Mouse (Mus musculus): Measurements from ENCODE around the gene Spata31d1b. TPM values are rescaled to one million over a fixed set of nuclear protein-coding genes. Genes with fewer than 3 reads are reported as not detected.
"Not testable (repeated sequence)": the region's sequence is repeated elsewhere in the genome, so short reads cannot be mapped to it uniquely, and the experiment has no call there.

The Spata31d1b gene
- polyA plus RNA-seq, 1 experiment from 2014 or later: not detected

DNA sequence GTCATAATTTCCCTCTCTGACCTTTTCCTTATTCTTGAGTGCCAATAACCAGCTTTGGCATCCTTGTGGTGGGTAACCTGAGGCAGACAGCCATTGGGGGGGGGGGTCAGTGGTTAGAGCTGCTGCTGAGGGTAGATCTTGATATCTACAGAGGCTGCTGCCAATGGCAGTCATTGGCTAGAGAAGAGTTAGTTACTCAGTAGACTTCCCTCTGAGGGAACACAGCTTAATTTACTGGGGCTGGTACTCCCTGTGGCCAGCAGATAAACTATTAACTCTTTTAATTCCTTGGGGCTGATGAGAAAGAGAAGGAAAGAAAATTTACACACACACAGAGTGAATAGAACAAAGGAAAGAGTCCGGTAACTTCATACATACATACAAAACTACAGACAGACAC, 7.4 kb downstream of the Spata31d1b start:
- no peaks in the 10 kb centered on the region for H3K79me2 ChIP-seq (ENCODE audit: inconsistent target)
- WGBS (ENCODE audit: missing documents): 78% methylated on average over 1 of the region's 1 CpGs

GRCm38 (mm10) chr13:59722089-59722488, 10.0 kb downstream of the Spata31d1b start:
- H3K36me3 ChIP-seq (ENCODE audit: inconsistent target); H3K27ac ChIP-seq; H3K79me2 ChIP-seq (ENCODE audit: inconsistent target); H3K4me3 ChIP-seq (ENCODE audit: inconsistent target): not testable (repeated sequence)
- WGBS (ENCODE audit: missing documents): 73% methylated on average over 1 of the region's 1 CpGs

More for the DNA sequence above, 7.4 kb downstream of the Spata31d1b start:
- Histone ChIP-seq H3K4me3 (ENCODE audit: inconsistent target) (no peak overlapping the region), H3K36me3 (ENCODE audit: inconsistent target) (no peaks in the 10 kb centered on the region), H3K27ac (no peak overlapping the region)

DNA sequence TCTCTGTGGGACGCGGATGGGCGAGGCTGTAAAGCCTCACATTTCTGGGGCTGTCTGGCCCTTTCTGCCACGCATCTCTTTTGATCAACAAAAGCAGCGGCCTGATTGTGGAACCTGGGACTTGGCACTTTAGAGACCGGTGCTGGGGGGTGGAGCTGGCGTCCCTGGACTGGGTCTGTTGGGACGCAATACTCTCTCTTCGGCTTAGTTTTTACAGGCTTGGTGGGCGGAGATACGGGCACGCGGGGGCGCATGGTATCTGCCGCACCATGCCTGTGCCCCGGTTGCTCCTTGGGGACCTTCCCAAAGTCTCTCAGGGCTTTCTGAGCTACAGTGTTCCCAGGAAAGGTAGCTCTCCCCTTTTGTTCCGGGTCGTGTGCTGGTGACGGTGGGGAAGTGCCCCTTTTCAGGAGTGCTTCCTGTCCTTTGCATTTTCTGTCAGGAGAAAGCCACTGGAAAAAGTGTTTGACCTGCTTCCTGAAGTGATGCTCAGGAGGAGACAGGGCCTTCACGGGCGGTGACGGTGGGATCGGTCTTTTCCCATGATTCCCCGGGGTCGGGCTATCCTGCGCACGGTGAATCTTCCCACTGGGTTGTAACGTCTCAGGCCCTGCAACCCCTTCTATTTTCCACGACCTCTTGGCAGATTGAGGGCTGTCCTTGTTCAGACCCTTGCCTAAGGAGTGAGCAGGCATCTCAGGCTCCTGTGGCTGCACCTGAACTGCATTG, 14.2 kb downstream of the Spata31d1b start:
- Histone ChIP-seq H3K27ac (no peak overlapping the region), H3K4me3 (ENCODE audit: inconsistent target) (no peak overlapping the region), H3K36me3 (ENCODE audit: inconsistent target) (no peaks in the 10 kb centered on the region), H3K79me2 (ENCODE audit: inconsistent target) (no peaks in the 10 kb centered on the region)
- WGBS (ENCODE audit: missing documents): 54% methylated on average over 29 of the region's 29 CpGs

- no peaks in the 10 kb centered on the region for H3K79me2 ChIP-seq (ENCODE audit: inconsistent target)
- no peaks in the 10 kb centered on the region for H3K36me3 ChIP-seq (ENCODE audit: inconsistent target)
- no peak overlapping the region for H3K27ac ChIP-seq
- no peak overlapping the region for H3K4me3 ChIP-seq (ENCODE audit: inconsistent target)
- 27% methylated on average over 7 of the region's 7 CpGs for WGBS (ENCODE audit: missing documents)
Measured at GRCm38 (mm10) chr13:59728378-59729093, 16.5 kb downstream of the Spata31d1b start.

DNA sequence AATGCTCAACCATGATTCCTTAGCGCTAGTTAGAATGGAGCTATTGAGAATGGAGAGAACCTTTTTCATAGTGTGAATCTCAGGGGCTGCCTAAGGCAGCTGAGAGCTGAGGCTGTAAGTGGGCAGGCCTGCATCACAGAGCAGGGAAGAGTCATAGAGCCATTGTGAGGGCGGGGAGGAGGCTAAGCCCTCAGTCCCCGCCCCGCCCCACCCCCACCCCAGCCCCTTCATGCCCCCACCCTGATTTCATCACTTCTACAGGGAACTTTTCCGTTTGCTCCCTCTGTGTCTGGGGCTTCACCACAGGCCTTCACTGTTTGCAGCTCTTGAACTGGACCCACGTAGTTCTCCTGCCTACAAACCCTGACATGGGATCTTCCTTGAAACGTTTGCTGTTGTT, 19.6 kb downstream of the Spata31d1b start, which contains the start of gene Spata31d1d:
TSS of gene Spata31d1d (minus strand) at position 101 of the 400 bp plus-strand sequence.
- H3K27ac ChIP-seq: no peak within 1 kb of the TSS
- 73% methylated on average over 4 of the region's 7 CpGs for WGBS (ENCODE audit: missing documents)

GRCm38 (mm10) chr13:59733936-59734335, 21.9 kb downstream of the Spata31d1b start:
- 100% methylated on average over 2 of the region's 4 CpGs for WGBS (ENCODE audit: missing documents)
- Histone ChIP-seq H3K79me2 (ENCODE audit: inconsistent target) (no peaks in the 10 kb centered on the region), H3K36me3 (ENCODE audit: inconsistent target) (no peaks in the 10 kb centered on the region), H3K4me3 (ENCODE audit: inconsistent target) (no peak overlapping the region), H3K27ac (no peak overlapping the region)

More for the DNA sequence above, 19.6 kb downstream of the Spata31d1b start, which contains the start of gene Spata31d1d:
- no peaks in the 10 kb centered on the region for H3K79me2 ChIP-seq (ENCODE audit: inconsistent target)
- H3K4me3 ChIP-seq (ENCODE audit: inconsistent target): no peak within 1 kb of the TSS
- H3K36me3 ChIP-seq (ENCODE audit: inconsistent target): no peaks in the 10 kb centered on the region

DNA sequence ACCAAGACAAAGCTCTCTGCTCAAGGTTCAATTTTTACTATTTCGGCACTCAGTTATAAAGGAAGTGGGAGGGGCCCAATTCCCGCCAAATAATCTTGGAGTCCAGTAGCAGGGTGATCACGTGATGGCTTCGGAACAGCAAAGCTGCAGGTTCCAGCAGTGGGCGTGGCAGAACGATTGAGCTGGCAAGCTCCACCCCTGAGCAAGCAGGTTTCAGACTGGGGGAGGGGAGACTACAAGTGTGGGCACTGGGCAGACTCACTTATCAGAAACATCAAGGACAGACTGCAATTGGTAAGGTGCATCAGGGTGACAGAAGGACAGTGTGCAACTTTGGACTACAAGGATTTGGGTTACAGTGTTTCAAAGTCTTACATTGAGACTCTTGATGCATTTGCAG, 22.3 kb downstream of the Spata31d1b start:
- H3K36me3 ChIP-seq (ENCODE audit: inconsistent target); H3K27ac ChIP-seq; H3K79me2 ChIP-seq (ENCODE audit: inconsistent target); H3K4me3 ChIP-seq (ENCODE audit: inconsistent target): not testable (repeated sequence)
- 41% methylated on average over 5 of the region's 6 CpGs for WGBS (ENCODE audit: missing documents)

GRCm38 (mm10) chr13:59735190-59735589, 23.1 kb downstream of the Spata31d1b start:
- Histone ChIP-seq H3K79me2 (ENCODE audit: inconsistent target) (no peaks in the 10 kb centered on the region), H3K27ac (no peak overlapping the region), H3K36me3 (ENCODE audit: inconsistent target) (no peaks in the 10 kb centered on the region), H3K4me3 (ENCODE audit: inconsistent target) (no peak overlapping the region)
- WGBS (ENCODE audit: missing documents): 43% methylated on average over 2 of the region's 3 CpGs

DNA sequence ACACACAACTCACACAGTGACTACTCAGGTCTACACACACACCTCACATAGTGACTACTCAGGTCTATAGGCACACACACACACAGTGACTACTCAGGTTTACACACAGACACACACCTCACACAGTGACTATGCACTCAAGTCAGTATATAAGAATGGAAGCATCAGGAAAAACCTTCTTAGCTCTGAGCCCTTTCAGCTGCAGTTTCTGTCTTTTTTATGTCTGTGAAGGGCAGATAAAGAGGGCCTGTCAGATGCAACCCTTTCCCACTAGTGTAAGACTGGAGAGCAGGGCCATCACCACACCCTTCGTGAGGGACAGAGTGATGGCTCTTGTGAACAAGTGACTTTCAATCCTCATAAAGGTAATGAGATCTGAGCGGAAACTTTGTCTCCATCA, 26.4 kb downstream of the Spata31d1b start:
- Histone ChIP-seq H3K36me3 (ENCODE audit: inconsistent target) (no peaks in the 10 kb centered on the region), H3K4me3 (ENCODE audit: inconsistent target) (no peak overlapping the region), H3K79me2 (ENCODE audit: inconsistent target) (no peaks in the 10 kb centered on the region), H3K27ac (no peak overlapping the region)
- 88% methylated on average over 2 of the region's 2 CpGs for WGBS (ENCODE audit: missing documents)

GRCm38 (mm10) chr13:59739397-59739796, 27.3 kb downstream of the Spata31d1b start:
- 94% methylated on average over 4 of the region's 4 CpGs for WGBS (ENCODE audit: missing documents)
- Histone ChIP-seq H3K4me3 (ENCODE audit: inconsistent target) (no peak overlapping the region), H3K79me2 (ENCODE audit: inconsistent target) (no peaks in the 10 kb centered on the region), H3K36me3 (ENCODE audit: inconsistent target) (no peaks in the 10 kb centered on the region), H3K27ac (no peak overlapping the region)

DNA sequence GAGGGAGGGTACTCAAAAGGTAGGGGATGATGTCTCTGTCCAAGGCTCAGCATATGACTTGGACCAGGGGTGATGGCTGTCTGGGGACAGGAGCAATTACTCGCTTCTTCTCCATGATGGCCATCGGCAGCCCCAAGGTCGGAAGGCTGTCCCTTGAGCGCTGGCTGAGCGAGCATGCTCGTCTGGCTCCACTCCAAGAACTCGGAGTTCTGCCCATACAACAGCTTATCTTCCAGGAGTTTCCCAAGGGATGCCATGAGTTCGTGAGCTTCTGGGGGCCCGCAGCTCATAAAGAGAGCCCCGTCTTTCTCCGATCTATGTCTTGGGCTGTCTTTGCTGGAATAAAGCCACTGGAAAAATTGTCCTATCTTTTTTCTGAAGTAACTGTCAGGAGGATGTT, 29.0 kb downstream of the Spata31d1b start:
- H3K4me3 ChIP-seq (ENCODE audit: inconsistent target): no peak overlapping the region
- no peaks in the 10 kb centered on the region for H3K36me3 ChIP-seq (ENCODE audit: inconsistent target)
- H3K27ac ChIP-seq: no peak overlapping the region
- no peaks in the 10 kb centered on the region for H3K79me2 ChIP-seq (ENCODE audit: inconsistent target)
- WGBS (ENCODE audit: missing documents): 94% methylated on average over 11 of the region's 11 CpGs

- 36% methylated on average over 10 of the region's 10 CpGs for WGBS (ENCODE audit: missing documents)
- Histone ChIP-seq H3K36me3 (ENCODE audit: inconsistent target) (no peaks in the 10 kb centered on the region), H3K27ac (no peak overlapping the region), H3K79me2 (ENCODE audit: inconsistent target) (no peaks in the 10 kb centered on the region), H3K4me3 (ENCODE audit: inconsistent target) (no peak overlapping the region)
Measured at GRCm38 (mm10) chr13:59741697-59742096, 29.6 kb downstream of the Spata31d1b start.

DNA sequence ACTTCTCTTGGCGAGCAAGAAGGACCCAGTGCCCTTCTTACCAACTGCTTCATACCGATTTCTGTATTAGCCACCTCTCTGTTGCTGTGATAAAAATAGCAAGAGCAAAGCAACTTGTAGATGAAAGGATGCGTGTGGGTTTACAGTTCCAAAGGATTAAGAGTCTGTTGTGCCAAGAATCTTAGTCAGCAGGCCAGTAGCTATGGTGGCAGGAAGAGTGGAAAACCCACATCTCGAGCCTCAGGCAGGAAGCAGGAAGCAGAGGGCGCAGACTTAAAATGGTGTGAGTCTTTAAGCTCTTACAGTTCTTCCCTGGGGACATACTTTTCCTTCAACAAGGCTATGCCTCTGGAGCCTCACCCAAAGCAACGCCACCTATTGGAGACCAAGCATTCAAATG, 33.4 kb downstream of the Spata31d1b start:
- Histone ChIP-seq H3K27ac (no peak overlapping the region), H3K4me3 (ENCODE audit: inconsistent target) (no peak overlapping the region), H3K36me3 (ENCODE audit: inconsistent target) (no peaks in the 10 kb centered on the region), H3K79me2 (ENCODE audit: inconsistent target) (no peaks in the 10 kb centered on the region)
- WGBS (ENCODE audit: missing documents): 55% methylated on average over 5 of the region's 6 CpGs

DNA sequence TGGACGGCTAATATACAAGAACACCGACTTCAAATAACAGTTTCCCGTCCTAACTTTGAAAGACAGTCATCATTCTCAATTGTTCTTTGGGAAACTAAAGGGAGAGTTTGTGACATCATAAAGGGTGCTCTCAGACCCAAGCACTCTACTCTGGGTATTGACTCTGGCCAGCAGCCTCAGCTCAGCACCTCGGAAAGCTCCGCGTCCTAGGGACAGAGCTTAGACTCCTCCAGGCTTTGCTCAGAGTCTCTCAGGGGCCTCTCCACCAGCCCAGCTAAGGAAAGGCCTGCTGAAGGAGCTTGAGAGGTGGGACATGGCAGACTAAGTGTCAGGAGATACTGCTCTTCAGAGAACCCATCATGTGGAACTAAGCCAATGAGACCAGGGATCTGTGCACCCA, 34.1 kb downstream of the Spata31d1b start:
- H3K4me3 ChIP-seq (ENCODE audit: inconsistent target): no peak overlapping the region
- H3K36me3 ChIP-seq (ENCODE audit: inconsistent target): no peaks in the 10 kb centered on the region
- H3K79me2 ChIP-seq (ENCODE audit: inconsistent target): no peaks in the 10 kb centered on the region
- no peak overlapping the region for H3K27ac ChIP-seq
- WGBS (ENCODE audit: missing documents): 96% methylated on average over 6 of the region's 6 CpGs

DNA sequence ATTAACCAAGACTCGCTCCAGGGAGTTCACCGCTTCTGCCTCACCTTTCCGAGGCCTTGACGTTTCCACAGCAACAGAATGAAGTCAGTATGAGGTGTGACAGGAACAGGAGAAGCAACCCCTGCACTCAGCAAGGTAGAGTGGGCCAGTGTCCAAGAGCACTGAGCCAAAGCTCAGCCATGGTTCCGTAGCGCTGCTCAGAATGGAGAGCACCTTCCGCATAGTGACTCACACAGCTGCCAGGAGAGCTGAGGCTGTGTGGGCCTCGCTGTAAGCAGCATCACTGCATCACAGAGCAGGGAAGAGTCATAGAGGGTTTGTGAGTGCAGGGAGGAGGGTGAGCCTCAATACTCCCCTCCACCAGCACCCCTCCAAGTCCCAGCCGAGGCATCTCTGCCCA, 34.6 kb downstream of the Spata31d1b start, which contains the start of gene 1700014D04Rik:
TSS of gene 1700014D04Rik (minus strand) at position 42 of the 400 bp plus-strand sequence.
- H3K36me3 ChIP-seq (ENCODE audit: inconsistent target): no peaks in the 10 kb centered on the region
- WGBS (ENCODE audit: missing documents): 91% methylated on average over 9 of the region's 9 CpGs

More for the DNA sequence above, 34.6 kb downstream of the Spata31d1b start, which contains the start of gene 1700014D04Rik:
- H3K4me3 ChIP-seq (ENCODE audit: inconsistent target): no peak within 1 kb of the TSS
- H3K27ac ChIP-seq: no peak within 1 kb of the TSS
- H3K79me2 ChIP-seq (ENCODE audit: inconsistent target): no peaks in the 10 kb centered on the region

Measured in macrophage (primary cell).